Mouse (Mus musculus) myocyte (in vitro differentiated cells): Measurements from ENCODE around the gene Acbd6. TPM values are rescaled to one million over a fixed set of nuclear protein-coding genes. Genes with fewer than 3 reads are reported as not detected.

Experiments used
- H3K27me3 ChIP-seq: one replicate; pipeline ENCODE4 v1.6.1; 2011; ENCODE audit not compliant: control insufficient read depth, insufficient read depth, insufficient read length
- H3K36me3 ChIP-seq: one replicate; pipeline ENCODE4 v1.6.1; 2011; ENCODE audit not compliant: control insufficient read depth, insufficient read depth
- H3K4me2 ChIP-seq: one replicate; pipeline ENCODE4 v1.6.1; 2011; ENCODE audit warnings: low read depth, control low read depth
- H3K4me3 ChIP-seq: one replicate; pipeline ENCODE4 v1.5.1; 2011; ENCODE audit warnings: mild to moderate bottlenecking, control low read depth, moderate library complexity
- H3K79me2 ChIP-seq: one replicate; pipeline ENCODE4 v1.6.1; 2011; ENCODE audit not compliant: control insufficient read depth, insufficient read depth
- H3ac ChIP-seq: one replicate; pipeline ENCODE4 v1.6.1; 2011; ENCODE audit not compliant: control insufficient read depth, insufficient read length
- CEBPB ChIP-seq: IDR thresholded peaks from 2 replicates; pipeline ENCODE4 v1.6.1; 2011; ENCODE audit warnings: mild to moderate bottlenecking, moderate library complexity; ENCODE audit not compliant: poor library complexity, insufficient read depth, severe bottlenecking
- E2F4 ChIP-seq: IDR thresholded peaks from one replicate; pipeline ENCODE4 v1.6.1; 2011; ENCODE audit warnings: mild to moderate bottlenecking, control low read depth, moderate library complexity; ENCODE audit not compliant: insufficient read depth
- MAX ChIP-seq: IDR thresholded peaks from one replicate; pipeline ENCODE4 v1.6.1; 2011; ENCODE audit warnings: low read depth, mild to moderate bottlenecking, control low read depth
- MYOD1 ChIP-seq, 3 experiments: IDR thresholded peaks; one replicate each; pipeline ENCODE4 v1.6.1; 2011; ENCODE audit warnings: control low read depth in 2 of 3, low read depth in 2 of 3, mild to moderate bottlenecking in 2 of 3, moderate library complexity in 1 of 3; ENCODE audit not compliant: insufficient read length in 2 of 3, control insufficient read depth in 1 of 3
- MYOG ChIP-seq, 3 experiments: IDR thresholded peaks; one replicate each; pipeline ENCODE4 v1.6.1; 2011; ENCODE audit warnings: control low read depth in 2 of 3, low read depth in 2 of 3, mild to moderate bottlenecking in 2 of 3; ENCODE audit not compliant: insufficient read length in 2 of 3, control insufficient read depth in 1 of 3, insufficient read depth in 1 of 3
- POLR2A ChIP-seq: IDR thresholded peaks from one replicate; pipeline ENCODE4 v1.6.1; 2011; ENCODE audit warnings: low read depth, mild to moderate bottlenecking, control low read depth, moderate library complexity; ENCODE audit not compliant: insufficient read length
- POLR2AphosphoS2 ChIP-seq: IDR thresholded peaks from one replicate; pipeline ENCODE4 v1.6.1; 2011; ENCODE audit warnings: low read depth, control low read depth; ENCODE audit not compliant: insufficient read length
- REST ChIP-seq: IDR thresholded peaks from one replicate; pipeline ENCODE4 v1.6.1; 2011; ENCODE audit warnings: mild to moderate bottlenecking, control low read depth, moderate library complexity; ENCODE audit not compliant: insufficient read depth, insufficient read length
- SRF ChIP-seq: IDR thresholded peaks from one replicate; pipeline ENCODE4 v1.6.1; 2011; ENCODE audit warnings: low read depth; ENCODE audit not compliant: control insufficient read depth, insufficient read length
- TCF12 ChIP-seq: IDR thresholded peaks from one replicate; pipeline ENCODE4 v1.6.1; 2011; ENCODE audit warnings: mild to moderate bottlenecking, control low read depth; ENCODE audit not compliant: poor library complexity, insufficient read depth, severe bottlenecking
- TCF3 ChIP-seq: IDR thresholded peaks from one replicate; pipeline ENCODE4 v1.6.1; 2011; ENCODE audit warnings: low read depth, control low read depth; ENCODE audit not compliant: insufficient read length
- USF1 ChIP-seq: IDR thresholded peaks from one replicate; pipeline ENCODE4 v1.6.1; 2011; ENCODE audit warnings: low read depth, mild to moderate bottlenecking, control low read depth, moderate library complexity
- polyA plus RNA-seq: library from polyadenylated mRNA; unstranded; fragments of >200 nt; fragmentation: generic; extraction: Trizol; gene quantifications from one replicate; pipeline ENCODE4 v1.2.1, GENCODE M21; 2012; ENCODE audit warnings: missing spikeins

Acbd6 gene
- polyA plus RNA-seq, 1 experiment, result 124 TPM

DNA sequence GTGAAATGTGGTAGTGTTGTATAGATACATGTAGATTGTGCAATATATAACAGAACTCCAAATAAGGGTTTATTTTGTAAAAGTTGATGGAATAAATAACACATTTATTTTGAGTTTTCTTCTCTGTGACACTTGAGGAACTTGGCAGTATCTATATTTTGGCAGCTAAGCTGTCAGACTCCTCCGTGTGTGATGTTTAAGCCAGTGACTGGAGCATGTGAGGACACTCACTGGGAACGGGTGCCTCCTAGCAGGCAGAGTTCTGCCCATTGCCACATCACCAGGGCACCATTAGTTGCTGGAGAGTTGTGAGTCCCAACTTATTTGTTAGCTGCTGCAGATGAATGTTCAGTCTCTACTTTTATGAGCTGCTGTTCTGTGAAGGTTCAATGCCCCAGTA is 30.0 kb downstream of the Acbd6 start:
- no peak overlapping the region for H3K4me3 ChIP-seq
- H3K79me2 ChIP-seq, result no peaks in the 10 kb centered on the region
- TF ChIP-seq USF1 (no peak), REST (no peak)
- H3K36me3 ChIP-seq, result peaks cover 3% of the 10 kb centered on the region
- H3K27me3 ChIP-seq, result no peaks in the 10 kb centered on the region
- no peak overlapping the region for H3K4me2 ChIP-seq
- no peak overlapping the region for H3ac ChIP-seq

DNA sequence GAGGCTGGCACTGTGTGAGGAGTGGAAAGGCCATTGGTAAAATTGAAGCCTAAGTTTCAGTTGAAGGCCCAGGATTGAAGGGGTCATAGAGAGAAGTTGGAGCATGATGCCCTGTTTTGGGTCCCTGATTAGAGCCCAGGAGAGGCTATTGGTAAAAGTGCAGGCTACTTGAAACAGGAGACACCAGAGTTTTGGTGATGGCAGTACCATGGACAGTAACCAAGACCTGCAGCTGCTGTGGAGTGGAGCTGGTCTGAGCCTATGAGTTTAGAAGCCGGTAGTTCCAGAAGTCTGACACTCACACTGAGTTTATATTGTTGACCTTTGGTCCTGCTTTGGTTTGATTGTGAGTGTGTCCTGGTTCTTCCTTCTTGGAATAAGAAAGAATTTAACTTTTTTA is 36.2 kb downstream of the Acbd6 start:
- Histone ChIP-seq H3K4me3 (no peak overlapping the region), H3ac (no peak overlapping the region), H3K36me3 (no peaks in the 10 kb centered on the region), H3K79me2 (no peaks in the 10 kb centered on the region), H3K27me3 (no peaks in the 10 kb centered on the region), H3K4me2 (no peak overlapping the region)
- TF ChIP-seq POLR2AphosphoS2 (no peak), USF1 (no peak), MYOG (IDR thresholded peaks at IDR 0.05; ENCODE audit: control insufficient read depth in 1 of 3, insufficient read depth in 1 of 3, insufficient read length in 2 of 3, low read depth in 2 of 3) (peak in 2 of 3 experiments; percentile 30 to 40), REST (peak; percentile 80), MYOD1 (IDR thresholded peaks at IDR 0.05; ENCODE audit: control insufficient read depth in 1 of 3, insufficient read length in 2 of 3, low read depth in 2 of 3) (peak in 1 of 3 experiments; percentile 28), SRF (no peak), TCF3 (no peak), POLR2A (no peak), E2F4 (no peak), TCF12 (no peak)

- no peak overlapping the region for H3K4me2 ChIP-seq
- TF ChIP-seq POLR2AphosphoS2, result no peak
- no peak for TF ChIP-seq SRF
- no peak for TF ChIP-seq E2F4
- TF ChIP-seq MYOD1 (IDR thresholded peaks at IDR 0.05; ENCODE audit: control insufficient read depth in 1 of 3, insufficient read length in 2 of 3, low read depth in 2 of 3), result no peak
- no peak for TF ChIP-seq MYOG (IDR thresholded peaks at IDR 0.05; ENCODE audit: control insufficient read depth in 1 of 3, insufficient read depth in 1 of 3, insufficient read length in 2 of 3, low read depth in 2 of 3)
- TF ChIP-seq REST, result no peak
- TF ChIP-seq CEBPB, result no peak
- no peak for TF ChIP-seq TCF3
- TF ChIP-seq TCF12, result no peak
- H3K79me2 ChIP-seq, result no peaks in the 10 kb centered on the region
- H3K4me3 ChIP-seq, result no peak overlapping the region
- H3K27me3 ChIP-seq, result no peaks in the 10 kb centered on the region
- H3K36me3 ChIP-seq, result no peaks in the 10 kb centered on the region
- no peak overlapping the region for H3ac ChIP-seq
Measured at GRCm38 (mm10) chr1:155596576-155596975, 38.7 kb downstream of the Acbd6 start.

- no peaks in the 10 kb centered on the region for H3K79me2 ChIP-seq
- no peak overlapping the region for H3ac ChIP-seq
- no peaks in the 10 kb centered on the region for H3K27me3 ChIP-seq
- TF ChIP-seq MYOG (IDR thresholded peaks at IDR 0.05; ENCODE audit: control insufficient read depth in 1 of 3, insufficient read depth in 1 of 3, insufficient read length in 2 of 3, low read depth in 2 of 3), result no peak
- TF ChIP-seq E2F4, result no peak
- TF ChIP-seq POLR2A, result no peak
- TF ChIP-seq TCF12, result no peak
- TF ChIP-seq SRF, result no peak
- TF ChIP-seq POLR2AphosphoS2, result no peak
- no peak for TF ChIP-seq REST
- no peak for TF ChIP-seq MAX
- no peak for TF ChIP-seq USF1
- H3K4me3 ChIP-seq, result no peak overlapping the region
- H3K36me3 ChIP-seq, result no peaks in the 10 kb centered on the region
- H3K4me2 ChIP-seq, result no peak overlapping the region
Measured at GRCm38 (mm10) chr1:155604706-155605105, 46.8 kb downstream of the Acbd6 start.

DNA sequence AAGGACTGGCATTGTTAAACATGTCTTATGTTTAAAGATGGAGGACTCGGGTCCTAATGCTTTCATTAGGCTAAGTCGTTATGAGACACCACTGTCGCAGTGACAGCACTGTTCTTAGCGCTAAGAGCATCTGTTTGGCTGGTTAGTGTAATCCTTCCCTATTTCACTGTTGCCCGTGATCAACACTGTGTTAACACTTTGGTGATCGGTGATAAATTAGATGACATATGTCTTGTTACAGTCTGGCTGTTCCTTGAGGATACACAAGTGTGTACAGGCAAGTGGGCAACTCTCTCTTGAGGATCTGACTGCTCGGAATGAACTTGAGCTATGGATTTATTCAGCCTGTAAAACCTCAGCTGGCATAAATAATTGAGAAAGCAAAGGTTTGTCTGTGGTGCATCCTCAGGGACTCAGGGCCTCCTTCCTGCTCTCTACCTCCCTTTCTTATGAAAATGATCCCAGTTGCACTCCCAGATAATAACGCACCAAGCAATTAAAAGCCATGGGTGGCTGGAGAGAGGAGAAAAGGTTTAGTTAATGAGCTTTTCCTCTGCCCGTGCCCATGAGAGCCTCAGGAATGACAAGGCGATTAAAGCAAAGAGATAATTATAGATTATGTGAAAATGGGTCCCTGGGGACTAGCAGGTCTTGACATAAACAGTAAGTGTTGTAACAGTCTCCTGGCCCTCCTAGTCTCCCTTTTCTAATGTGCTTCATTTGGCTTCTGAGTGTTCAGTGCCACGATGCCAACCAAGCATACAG is 47.7 kb downstream of the Acbd6 start:
- TF ChIP-seq POLR2AphosphoS2, result no peak
- no peak for TF ChIP-seq TCF12
- no peak for TF ChIP-seq MYOD1 (IDR thresholded peaks at IDR 0.05; ENCODE audit: control insufficient read depth in 1 of 3, insufficient read length in 2 of 3, low read depth in 2 of 3)
- no peak for TF ChIP-seq USF1
- no peak for TF ChIP-seq CEBPB
- no peak for TF ChIP-seq MAX
- no peak for TF ChIP-seq MYOG (IDR thresholded peaks at IDR 0.05; ENCODE audit: control insufficient read depth in 1 of 3, insufficient read depth in 1 of 3, insufficient read length in 2 of 3, low read depth in 2 of 3)
- no peak for TF ChIP-seq POLR2A
- no peak for TF ChIP-seq E2F4
- TF ChIP-seq TCF3, result no peak
- no peak for TF ChIP-seq REST
- TF ChIP-seq SRF, result no peak
- no peak overlapping the region for H3K4me3 ChIP-seq

More for the DNA sequence above, 47.7 kb downstream of the Acbd6 start:
- Histone ChIP-seq H3ac (no peak overlapping the region), H3K4me2 (no peak overlapping the region), H3K79me2 (no peaks in the 10 kb centered on the region), H3K27me3 (no peaks in the 10 kb centered on the region), H3K36me3 (no peaks in the 10 kb centered on the region)
